8 mouse cellular contexts compared by ENCODE assay signal in genomic region chr12:112670718-112671393, GRCm38 (mm10). TPM values are rescaled to one million over a fixed set of nuclear protein-coding genes. Genes with fewer than 3 reads are reported as not detected.
DNase-seq lines count a peak whose midpoint lies in the region; ATAC-seq and TF ChIP-seq lines count a peak whose summit lies in the region.

No protein-coding gene starts in this region.

- H3K4me3 ChIP-seq in forebrain, embryonic 10.5 days, result peak overlapping the region; percentile 99
- H3K4me3 ChIP-seq in forebrain, embryonic 16.5 days (replicated peaks; ENCODE audit: low read length), result no peak overlapping the region
- peak overlapping the region; percentile 100 for H3K4me3 ChIP-seq in embryonic facial prominence, embryonic 10.5 days
- H3K4me3 ChIP-seq in heart, postnatal 0 days (ENCODE audit: low read depth, low read length), result peak overlapping the region; percentile 74; the same call in 1 of the 2 replicates
- H3K4me3 ChIP-seq in limb, embryonic 15.5 days, result peak overlapping the region; percentile 14; the same call in 1 of the 2 replicates

- H3K4me2 ChIP-seq in forebrain, embryonic 16.5 days (ENCODE audit: low read length), result no peak overlapping the region
- peak overlapping the region; percentile 80 for H3K4me2 ChIP-seq in heart, postnatal 0 days (ENCODE audit: low read depth, low read length)
- peak overlapping the region; percentile 87 for H3K4me2 ChIP-seq in limb, embryonic 15.5 days

- H3K9me3 ChIP-seq in forebrain, embryonic 10.5 days, result no peaks in the 10 kb centered on the region
- H3K9me3 ChIP-seq in forebrain, embryonic 16.5 days (ENCODE audit: control insufficient read depth, low read length), result no peaks in the 10 kb centered on the region
- no peaks in the 10 kb centered on the region for H3K9me3 ChIP-seq in embryonic facial prominence, embryonic 10.5 days
- H3K9me3 ChIP-seq in heart, postnatal 0 days (replicated peaks; ENCODE audit: control insufficient read depth, low read length), result no peaks in the 10 kb centered on the region
- H3K9me3 ChIP-seq in limb, embryonic 15.5 days, result no peaks in the 10 kb centered on the region

- 57% methylated on average over 9 of the region's 9 CpGs for WGBS in forebrain, embryonic 10.5 days
- WGBS in forebrain, embryonic 16.5 days, result 51% methylated on average over 9 of the region's 9 CpGs
- WGBS in embryonic facial prominence, embryonic 10.5 days, result 53% methylated on average over 9 of the region's 9 CpGs
- WGBS in heart, postnatal 0 days, result 21% methylated on average over 9 of the region's 9 CpGs
- 49% methylated on average over 9 of the region's 9 CpGs for WGBS in limb, embryonic 15.5 days

- no peak for TF ChIP-seq EP300 in heart, postnatal 0 days (IDR thresholded peaks at IDR 0.05; ENCODE audit: low read depth)

- H3K36me3 ChIP-seq in forebrain, embryonic 10.5 days (replicated peaks), result peaks cover 63% of the 10 kb centered on the region
- peaks cover 14% of the 10 kb centered on the region for H3K36me3 ChIP-seq in forebrain, embryonic 16.5 days (ENCODE audit: control insufficient read depth, insufficient read depth)
- peaks cover 65% of the 10 kb centered on the region for H3K36me3 ChIP-seq in embryonic facial prominence, embryonic 10.5 days (replicated peaks)
- peaks cover 34% of the 10 kb centered on the region for H3K36me3 ChIP-seq in heart, postnatal 0 days (replicated peaks; ENCODE audit: control insufficient read depth, insufficient read depth, low read length)
- H3K36me3 ChIP-seq in limb, embryonic 15.5 days, result peaks cover 57% of the 10 kb centered on the region

- H3K27me3 ChIP-seq in forebrain, embryonic 10.5 days (ENCODE audit: poor library complexity, severe bottlenecking), result no peaks in the 10 kb centered on the region
- H3K27me3 ChIP-seq in forebrain, embryonic 16.5 days (replicated peaks; ENCODE audit: control insufficient read depth, insufficient read depth, low read length), result no peaks in the 10 kb centered on the region
- H3K27me3 ChIP-seq in embryonic facial prominence, embryonic 10.5 days (replicated peaks; ENCODE audit: low read depth, poor library complexity, severe bottlenecking), result no peaks in the 10 kb centered on the region
- no peaks in the 10 kb centered on the region for H3K27me3 ChIP-seq in heart, postnatal 0 days (ENCODE audit: control insufficient read depth, insufficient read depth, low read length)
- H3K27me3 ChIP-seq in limb, embryonic 15.5 days, result no peaks in the 10 kb centered on the region

- no peak for DNase-seq in forebrain, embryonic 10.5 days (ENCODE audit: extremely low spot score, low spot score)
- DNase-seq in embryonic facial prominence, embryonic 10.5 days (ENCODE audit: low spot score), result peak; percentile 30
- peak; percentile 69 for DNase-seq in heart, postnatal 0 days (ENCODE audit: low spot score)
- no peak for DNase-seq in layer of hippocampus, adult 18-20 months (ENCODE audit: low spot score in 2 of 2)
- no peak for DNase-seq in B cell, adult 2 months

- no peak for ATAC-seq in forebrain, embryonic 16.5 days
- ATAC-seq in heart, postnatal 0 days (ENCODE audit: insufficient read depth, low read depth), result peak; percentile 32
- ATAC-seq in limb, embryonic 15.5 days (ENCODE audit: insufficient number of reproducible peaks, low FRiP score, low TSS enrichment, low read depth), result no peak
- no peak for ATAC-seq in frontal cortex, adult (ENCODE audit: low TSS enrichment)

- H3K9ac ChIP-seq in forebrain, embryonic 16.5 days (replicated peaks; ENCODE audit: low read depth, low read length), result no peak overlapping the region
- peak overlapping the region; percentile 41 for H3K9ac ChIP-seq in heart, postnatal 0 days (replicated peaks; ENCODE audit: low read depth, low read length)
- H3K9ac ChIP-seq in limb, embryonic 15.5 days, result no peak overlapping the region

- TF ChIP-seq CTCF in heart, postnatal 0 days (IDR thresholded peaks at IDR 0.05; ENCODE audit: low read depth), result no peak

- H3K4me1 ChIP-seq in forebrain, embryonic 10.5 days, result peaks cover 69% of the 10 kb centered on the region
- H3K4me1 ChIP-seq in forebrain, embryonic 16.5 days (replicated peaks; ENCODE audit: control insufficient read depth, insufficient read depth, low read length), result peaks cover 59% of the 10 kb centered on the region
- H3K4me1 ChIP-seq in embryonic facial prominence, embryonic 10.5 days, result peaks cover 72% of the 10 kb centered on the region
- H3K4me1 ChIP-seq in heart, postnatal 0 days (ENCODE audit: control insufficient read depth, insufficient read depth), result peaks cover 66% of the 10 kb centered on the region
- peaks cover 82% of the 10 kb centered on the region for H3K4me1 ChIP-seq in limb, embryonic 15.5 days

- H3K27ac ChIP-seq in forebrain, embryonic 10.5 days, result peak overlapping the region; percentile 99
- H3K27ac ChIP-seq in forebrain, embryonic 16.5 days (ENCODE audit: low read length), result no peak overlapping the region
- peak overlapping the region; percentile 75 for H3K27ac ChIP-seq in embryonic facial prominence, embryonic 10.5 days (replicated peaks)
- H3K27ac ChIP-seq in heart, postnatal 0 days (ENCODE audit: low read depth), result peak overlapping the region; percentile 94
- H3K27ac ChIP-seq in limb, embryonic 15.5 days, result peak overlapping the region; percentile 57; the same call in 1 of the 2 replicates

RNA-seq across cellular contexts. Expression of gene Akt1, which starts 3.8 kb away (rescaled TPM):
- polyA plus RNA-seq in forebrain, embryonic 10.5 days (2016; fragmentation: Nextera tagmentation; extraction: Ambion mirVana), result 39.2 and 41.9 TPM in 2 replicates
- polyA plus RNA-seq in forebrain, embryonic 16.5 days (2015; fragmentation: Nextera tagmentation; extraction: Ambion mirVana), result 56.9 and 57.1 TPM in 2 replicates
- 47.0 and 53.4 TPM in 2 replicates for polyA plus RNA-seq in embryonic facial prominence, embryonic 10.5 days (2016; fragmentation: Nextera tagmentation; extraction: Ambion mirVana)
- total RNA-seq in heart, postnatal 0 days (2014; rRNA removed; ENCODE audit: low replicate concordance), result 206 and 234 TPM in 2 replicates
- polyA plus RNA-seq in heart, postnatal 0 days (2015; fragmentation: Nextera tagmentation; extraction: Ambion mirVana), result 60.6 and 70.9 TPM in 2 replicates
- 75.1 and 86.0 TPM in 2 replicates for polyA plus RNA-seq in limb, embryonic 15.5 days (2015; fragmentation: Nextera tagmentation; extraction: Ambion mirVana)
- 100 to 1,000 TPM; 169 to 170 TPM for total RNA-seq in layer of hippocampus, adult 18-20 months (2021)

RNA-seq across cellular contexts. Expression of gene Zbtb42, which starts 7.8 kb away (rescaled TPM):
- polyA plus RNA-seq in forebrain, embryonic 10.5 days (2016; fragmentation: Nextera tagmentation; extraction: Ambion mirVana), result 4.1 and 4.3 TPM in 2 replicates
- polyA plus RNA-seq in forebrain, embryonic 16.5 days (2015; fragmentation: Nextera tagmentation; extraction: Ambion mirVana), result 0.65 and 0.92 TPM in 2 replicates
- 4.3 and 4.5 TPM in 2 replicates for polyA plus RNA-seq in embryonic facial prominence, embryonic 10.5 days (2016; fragmentation: Nextera tagmentation; extraction: Ambion mirVana)
- total RNA-seq in heart, postnatal 0 days (2014; rRNA removed; ENCODE audit: low replicate concordance), result 3.2 and 18.3 TPM in 2 replicates
- 4.6 TPM in 2 replicates for polyA plus RNA-seq in heart, postnatal 0 days (2015; fragmentation: Nextera tagmentation; extraction: Ambion mirVana)
- 3.4 and 3.7 TPM in 2 replicates for polyA plus RNA-seq in limb, embryonic 15.5 days (2015; fragmentation: Nextera tagmentation; extraction: Ambion mirVana)
- under 1 TPM; 0.61 to 0.97 TPM for total RNA-seq in layer of hippocampus, adult 18-20 months (2021)

RNA-seq across cellular contexts. Expression of gene Siva1, which starts 26.4 kb away (rescaled TPM):
- 361 and 369 TPM in 2 replicates for polyA plus RNA-seq in forebrain, embryonic 10.5 days (2016; fragmentation: Nextera tagmentation; extraction: Ambion mirVana)
- 68.9 and 75.9 TPM in 2 replicates for polyA plus RNA-seq in forebrain, embryonic 16.5 days (2015; fragmentation: Nextera tagmentation; extraction: Ambion mirVana)
- polyA plus RNA-seq in embryonic facial prominence, embryonic 10.5 days (2016; fragmentation: Nextera tagmentation; extraction: Ambion mirVana), result 332 TPM in 2 replicates
- total RNA-seq in heart, postnatal 0 days (2014; rRNA removed; ENCODE audit: low replicate concordance), result 92.0 and 107 TPM in 2 replicates
- polyA plus RNA-seq in heart, postnatal 0 days (2015; fragmentation: Nextera tagmentation; extraction: Ambion mirVana), result 62.2 and 71.1 TPM in 2 replicates
- polyA plus RNA-seq in limb, embryonic 15.5 days (2015; fragmentation: Nextera tagmentation; extraction: Ambion mirVana), result 195 and 218 TPM in 2 replicates
- 10 to 100 TPM; 23.4 TPM for total RNA-seq in layer of hippocampus, adult 18-20 months (2021)

RNA-seq across cellular contexts. Expression of gene Cep170b, which starts 49.4 kb away (rescaled TPM):
- 5.9 and 7.9 TPM in 2 replicates for polyA plus RNA-seq in forebrain, embryonic 10.5 days (2016; fragmentation: Nextera tagmentation; extraction: Ambion mirVana)
- 18.8 and 22.9 TPM in 2 replicates for polyA plus RNA-seq in forebrain, embryonic 16.5 days (2015; fragmentation: Nextera tagmentation; extraction: Ambion mirVana)
- polyA plus RNA-seq in embryonic facial prominence, embryonic 10.5 days (2016; fragmentation: Nextera tagmentation; extraction: Ambion mirVana), result 9.7 and 10.6 TPM in 2 replicates
- 10.1 and 17.6 TPM in 2 replicates for total RNA-seq in heart, postnatal 0 days (2014; rRNA removed; ENCODE audit: low replicate concordance)
- 1.8 and 2.4 TPM in 2 replicates for polyA plus RNA-seq in heart, postnatal 0 days (2015; fragmentation: Nextera tagmentation; extraction: Ambion mirVana)
- polyA plus RNA-seq in limb, embryonic 15.5 days (2015; fragmentation: Nextera tagmentation; extraction: Ambion mirVana), result 24.0 and 26.7 TPM in 2 replicates
- 100 to 1,000 TPM; 192 to 208 TPM for total RNA-seq in layer of hippocampus, adult 18-20 months (2021)

RNA-seq across cellular contexts. Expression of gene Adssl1, which starts 51.0 kb away (rescaled TPM):
- 4.9 and 6.6 TPM in 2 replicates for polyA plus RNA-seq in forebrain, embryonic 10.5 days (2016; fragmentation: Nextera tagmentation; extraction: Ambion mirVana)
- 1.8 and 2.4 TPM in 2 replicates for polyA plus RNA-seq in forebrain, embryonic 16.5 days (2015; fragmentation: Nextera tagmentation; extraction: Ambion mirVana)
- polyA plus RNA-seq in embryonic facial prominence, embryonic 10.5 days (2016; fragmentation: Nextera tagmentation; extraction: Ambion mirVana), result 4.0 and 4.3 TPM in 2 replicates
- 86.8 and 106 TPM in 2 replicates for total RNA-seq in heart, postnatal 0 days (2014; rRNA removed; ENCODE audit: low replicate concordance)
- polyA plus RNA-seq in heart, postnatal 0 days (2015; fragmentation: Nextera tagmentation; extraction: Ambion mirVana), result 159 and 176 TPM in 2 replicates
- 11.6 and 27.2 TPM in 2 replicates for polyA plus RNA-seq in limb, embryonic 15.5 days (2015; fragmentation: Nextera tagmentation; extraction: Ambion mirVana)
- 10 to 100 TPM; 14.3 to 15.7 TPM for total RNA-seq in layer of hippocampus, adult 18-20 months (2021)

Comparison
In these comparisons a context has a peak if more than half of its experiments do, and no peak if none do; other contexts are left out.
1. DNase-seq: peak in embryonic facial prominence, embryonic 10.5 days (single experiment) and heart, postnatal 0 days (single experiment); none in forebrain, embryonic 10.5 days (single experiment), layer of hippocampus, adult 18-20 months (0 of 2) and B cell, adult 2 months (0 of 2).